Mouse (Mus musculus) limb, embryonic 11.5 days (tissue): ENCODE measurements at regions not wholly inside any gene's neighbourhood (a gene's known extent, or its start where the extent isn't known, plus 50 kb on each side); places are given as distances from the start of the nearest gene placed in this dataset.

Source experiments
- ATAC-seq: fragments of 200-750 bp; cut with Nextera tagmentation; 2 replicates; pipeline ENCODE4 v1.8.0; 2017; ENCODE audit warnings: low read depth; ENCODE audit not compliant: insufficient number of reproducible peaks, low FRiP score, low TSS enrichment
- DNase-seq: peaks from one replicate; pipeline ENCODE4 v3.0.0-alpha.2; 2015; ENCODE audit warnings: low spot score
- H3K27ac ChIP-seq: fragments of 300-500 bp; sonication (generic); replicated peaks from 2 replicates; pipeline ENCODE4 v1.5.1; 2014; ENCODE audit warnings: low read depth, mild to moderate bottlenecking, low read length
- H3K27me3 ChIP-seq: fragments of 300-500 bp; sonication (generic); 2 replicates; pipeline ENCODE4 v1.6.1; 2014; ENCODE audit warnings: mild to moderate bottlenecking, low read length, mixed read lengths; ENCODE audit not compliant: control insufficient read depth, insufficient read depth
- H3K36me3 ChIP-seq: fragments of 300-500 bp; sonication (generic); 2 replicates; pipeline ENCODE4 v1.6.1; 2014; ENCODE audit warnings: mild to moderate bottlenecking, low read length, moderate library complexity, mixed read lengths; ENCODE audit not compliant: control insufficient read depth, insufficient read depth
- H3K4me1 ChIP-seq: fragments of 300-500 bp; sonication (generic); 2 replicates; pipeline ENCODE4 v1.6.1; 2014; ENCODE audit warnings: low read length, mixed read lengths; ENCODE audit not compliant: control insufficient read depth, insufficient read depth
- H3K4me2 ChIP-seq: fragments of 300-500 bp; sonication (generic); 2 replicates; pipeline ENCODE4 v1.6.1; 2014; ENCODE audit warnings: low read depth, mild to moderate bottlenecking, moderate library complexity; ENCODE audit not compliant: severe bottlenecking
- H3K4me3 ChIP-seq: fragments of 300-500 bp; sonication (generic); 2 replicates; pipeline ENCODE4 v1.5.1; 2014; ENCODE audit warnings: low read depth, low read length
- H3K9ac ChIP-seq: fragments of 300-500 bp; sonication (generic); 2 replicates; pipeline ENCODE4 v1.6.1; 2014; ENCODE audit warnings: mild to moderate bottlenecking, low read length
- H3K9me3 ChIP-seq: fragments of 300-500 bp; sonication (generic); 2 replicates; pipeline ENCODE4 v1.6.1; 2016; ENCODE audit warnings: low read length; ENCODE audit not compliant: control insufficient read depth
- WGBS: fragments of 180-500 bp; shearing (Covaris S2); extraction: QIAGEN DNeasy Blood & Tissue Kit; methylation state at CpG from one replicate; pipeline ENCODE4 v1.1.7; 2014; 5-methylcytosine and 5-hydroxymethylcytosine counted together

DNA sequence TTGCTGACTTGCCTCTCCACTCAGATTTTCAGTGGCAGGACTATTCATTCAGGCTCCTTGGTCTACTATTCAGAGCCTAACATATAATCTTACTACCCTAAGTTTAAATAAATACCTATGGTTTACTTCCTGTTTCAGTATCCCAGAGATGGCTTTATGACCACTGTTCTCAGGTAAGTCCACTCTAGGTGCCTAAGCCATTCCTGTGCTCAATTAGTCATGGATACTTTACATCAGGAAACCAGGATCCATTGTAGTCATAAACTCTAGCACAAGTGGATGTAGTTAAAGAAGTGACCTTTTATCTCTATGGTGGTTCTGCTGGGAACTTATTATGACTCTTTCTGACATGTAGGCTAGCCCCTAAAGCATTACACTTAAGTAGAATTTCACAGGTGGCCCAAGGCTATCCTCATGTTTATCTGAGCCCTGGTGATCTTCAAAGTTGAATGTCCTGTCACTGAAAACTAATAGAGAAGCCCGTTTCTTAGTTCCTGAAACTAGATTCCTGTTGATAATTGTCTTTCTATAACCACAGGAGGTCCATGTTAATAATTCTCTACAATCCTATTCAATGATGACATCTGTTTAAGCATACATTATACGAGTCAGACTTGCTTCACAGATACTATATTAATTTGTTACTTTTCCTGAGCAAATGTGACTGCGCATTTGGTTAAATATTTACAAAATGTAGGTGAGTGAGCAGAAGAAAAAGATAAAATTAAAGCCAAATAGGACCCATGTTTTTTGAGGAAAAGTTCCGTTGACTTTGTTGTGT lies 1067.0 kb downstream of the Car8 start:
- Histone ChIP-seq H3K9me3 (no peaks in the 10 kb centered on the region), H3K4me1 (no peaks in the 10 kb centered on the region), H3K27ac (no peak overlapping the region), H3K36me3 (no peaks in the 10 kb centered on the region), H3K4me2 (no peak overlapping the region), H3K4me3 (no peak overlapping the region), H3K9ac (no peak overlapping the region), H3K27me3 (no peaks in the 10 kb centered on the region)
- DNase-seq (no peak), ATAC-seq (no peak)
- 89% methylated on average over 4 of the region's 4 CpGs for WGBS

DNA sequence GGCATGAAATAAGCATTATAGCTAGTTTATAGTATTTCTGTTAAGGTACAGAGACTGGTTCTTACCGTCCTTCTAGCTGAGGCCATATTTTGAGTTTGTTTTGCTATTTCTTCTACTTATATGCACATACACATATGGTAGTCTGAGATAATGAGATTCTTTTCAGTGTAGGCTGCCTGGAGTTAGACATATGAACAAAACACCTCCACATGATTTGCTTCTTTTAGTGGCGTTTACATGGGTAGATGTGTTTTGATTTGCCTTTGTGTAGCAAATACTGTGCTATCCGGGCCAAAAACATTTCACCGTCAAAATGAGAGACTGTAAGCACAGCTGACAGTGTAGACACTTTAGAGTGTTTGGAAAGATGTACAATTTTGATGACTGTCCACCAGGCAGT lies 1077.4 kb downstream of the Car8 start:
- no peaks in the 10 kb centered on the region for H3K4me1 ChIP-seq
- 94% methylated on average over 4 of the region's 4 CpGs for WGBS
- no peak overlapping the region for H3K9ac ChIP-seq
- DNase-seq (no peak), ATAC-seq (no peak)
- H3K9me3 ChIP-seq, result no peaks in the 10 kb centered on the region
- no peaks in the 10 kb centered on the region for H3K27me3 ChIP-seq
- no peak overlapping the region for H3K4me3 ChIP-seq
- H3K36me3 ChIP-seq, result no peaks in the 10 kb centered on the region
- H3K27ac ChIP-seq, result no peak overlapping the region
- H3K4me2 ChIP-seq, result no peak overlapping the region

DNA sequence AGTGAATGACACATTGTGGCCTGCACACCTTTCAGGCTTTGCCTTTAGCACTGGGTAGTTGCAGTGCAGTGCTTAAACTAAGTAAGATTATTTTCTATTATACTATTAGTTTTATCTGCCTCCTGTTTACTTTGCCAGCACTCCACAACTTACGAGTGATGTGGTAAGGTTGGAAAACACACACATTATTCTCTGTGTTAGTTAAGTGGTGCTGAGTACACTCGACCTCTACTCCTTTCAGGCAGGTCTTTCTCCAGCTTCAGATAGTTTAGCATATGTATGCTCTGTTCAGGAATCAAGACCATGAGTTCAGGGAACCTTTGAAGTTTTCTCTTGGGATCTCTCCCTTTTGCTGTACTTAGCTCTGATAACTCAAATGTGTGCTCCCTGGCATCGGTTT lies 1081.0 kb downstream of the Car8 start:
- Histone ChIP-seq H3K27me3 (no peaks in the 10 kb centered on the region), H3K36me3 (no peaks in the 10 kb centered on the region), H3K27ac (no peak overlapping the region), H3K9me3 (no peaks in the 10 kb centered on the region), H3K4me3 (no peak overlapping the region), H3K4me1 (no peaks in the 10 kb centered on the region), H3K9ac (no peak overlapping the region), H3K4me2 (no peak overlapping the region)
- DNase-seq (no peak), ATAC-seq (no peak)
- 85% methylated on average over 3 of the region's 3 CpGs for WGBS

DNA sequence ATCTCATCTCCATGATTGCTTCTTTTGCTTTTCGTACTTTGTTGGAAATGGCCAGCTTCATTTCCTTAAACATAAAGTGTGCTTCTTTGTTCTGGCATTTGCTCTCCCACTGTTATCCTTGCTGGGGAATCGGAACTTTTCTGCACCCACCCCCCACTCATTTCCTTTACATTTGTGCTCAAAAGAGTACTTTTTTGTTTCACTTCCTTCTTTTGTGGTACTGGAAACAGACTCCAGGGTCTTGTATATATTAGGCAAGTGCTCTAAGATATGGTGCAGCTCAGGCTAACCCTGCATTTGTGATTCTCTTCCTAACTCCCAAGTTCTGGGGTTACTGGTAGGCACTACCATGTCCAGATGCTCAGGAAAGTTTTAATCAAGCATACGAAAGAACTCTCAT lies 1084.6 kb downstream of the Car8 start:
- Histone ChIP-seq H3K27ac (no peak overlapping the region), H3K9me3 (no peaks in the 10 kb centered on the region), H3K4me2 (no peak overlapping the region), H3K27me3 (no peaks in the 10 kb centered on the region), H3K36me3 (no peaks in the 10 kb centered on the region), H3K4me3 (no peak overlapping the region), H3K4me1 (no peaks in the 10 kb centered on the region), H3K9ac (no peak overlapping the region)
- 58% methylated on average over 3 of the region's 3 CpGs for WGBS
- DNase-seq (no peak), ATAC-seq (no peak)

DNA sequence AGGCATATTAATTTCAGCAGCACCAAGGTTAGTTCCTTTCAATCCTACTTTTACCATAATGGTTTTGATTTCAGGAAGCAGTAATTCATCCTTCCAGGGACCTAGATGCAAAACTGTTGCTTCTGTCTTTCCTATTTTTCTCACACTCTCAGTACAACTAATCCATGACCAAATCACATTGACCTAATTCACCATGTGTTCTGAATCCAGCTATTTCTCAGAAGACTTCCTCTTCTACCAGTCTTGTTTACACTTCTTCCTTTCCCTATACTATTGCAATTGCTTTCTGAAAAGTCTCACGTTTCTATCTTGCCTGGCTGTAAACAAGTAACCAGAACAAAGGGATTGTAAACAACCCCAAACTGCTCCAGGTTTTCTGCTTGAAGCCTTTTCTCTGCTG lies 1085.0 kb downstream of the Car8 start:
- no peak overlapping the region for H3K4me3 ChIP-seq
- 11% methylated on average over 1 of the region's 1 CpGs for WGBS
- H3K27me3 ChIP-seq, result no peaks in the 10 kb centered on the region
- H3K27ac ChIP-seq, result no peak overlapping the region
- DNase-seq (no peak), ATAC-seq (no peak)
- no peak overlapping the region for H3K9ac ChIP-seq
- H3K4me2 ChIP-seq, result no peak overlapping the region
- H3K9me3 ChIP-seq, result no peaks in the 10 kb centered on the region
- H3K4me1 ChIP-seq, result no peaks in the 10 kb centered on the region
- no peaks in the 10 kb centered on the region for H3K36me3 ChIP-seq

DNA sequence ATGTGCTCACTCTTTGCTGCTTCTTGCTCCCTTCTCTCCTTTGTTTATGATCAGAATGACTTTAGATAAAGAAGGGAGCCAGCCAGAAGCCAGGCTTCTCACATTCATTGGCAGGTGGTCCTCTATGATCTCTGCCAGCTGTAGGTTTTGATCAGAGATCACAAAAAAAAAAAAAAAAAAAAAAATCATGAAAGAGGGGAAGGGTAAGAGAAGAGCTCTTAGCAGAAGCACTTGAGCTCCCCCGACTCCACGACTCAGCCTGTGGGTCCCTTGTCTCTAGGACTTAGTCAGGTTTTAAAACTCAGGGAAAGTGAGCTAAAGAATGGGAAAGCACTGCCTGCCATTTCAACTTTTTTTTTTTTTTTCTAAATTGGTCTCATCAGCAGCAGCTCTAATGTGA lies 1093.1 kb downstream of the Car8 start:
- Histone ChIP-seq H3K4me1 (no peaks in the 10 kb centered on the region), H3K4me3 (no peak overlapping the region), H3K9ac (no peak overlapping the region), H3K9me3 (no peaks in the 10 kb centered on the region), H3K27me3 (no peaks in the 10 kb centered on the region), H3K36me3 (no peaks in the 10 kb centered on the region), H3K27ac (no peak overlapping the region), H3K4me2 (no peak overlapping the region)
- DNase-seq, result no peak
- ATAC-seq, result no peak
- WGBS, result 77% methylated on average over 2 of the region's 2 CpGs

DNA sequence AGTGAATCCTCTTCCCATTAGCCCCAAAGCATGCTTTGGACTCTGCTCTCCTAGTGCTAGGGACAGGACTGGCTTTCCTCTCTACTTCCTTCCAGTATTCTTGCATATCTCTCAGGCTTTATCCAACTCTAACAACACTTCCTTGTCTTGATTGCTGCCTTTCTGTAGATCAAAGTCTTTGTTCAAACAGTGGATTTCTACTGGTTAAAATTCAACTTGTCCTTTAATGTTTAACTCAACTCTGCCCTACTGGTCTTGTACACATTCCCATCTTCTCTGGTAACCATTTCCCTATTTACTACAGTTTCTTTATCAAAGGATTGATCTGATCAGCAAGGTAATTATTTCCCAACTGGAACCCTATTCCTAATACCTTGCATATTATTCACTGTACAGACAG lies 1094.6 kb downstream of the Car8 start:
- H3K27me3 ChIP-seq, result no peaks in the 10 kb centered on the region
- H3K4me3 ChIP-seq, result no peak overlapping the region
- no peaks in the 10 kb centered on the region for H3K36me3 ChIP-seq
- no peak for DNase-seq
- no peak overlapping the region for H3K27ac ChIP-seq
- H3K9me3 ChIP-seq, result no peaks in the 10 kb centered on the region
- H3K9ac ChIP-seq, result no peak overlapping the region
- no peak for ATAC-seq
- H3K4me1 ChIP-seq, result no peaks in the 10 kb centered on the region
- H3K4me2 ChIP-seq, result no peak overlapping the region

DNA sequence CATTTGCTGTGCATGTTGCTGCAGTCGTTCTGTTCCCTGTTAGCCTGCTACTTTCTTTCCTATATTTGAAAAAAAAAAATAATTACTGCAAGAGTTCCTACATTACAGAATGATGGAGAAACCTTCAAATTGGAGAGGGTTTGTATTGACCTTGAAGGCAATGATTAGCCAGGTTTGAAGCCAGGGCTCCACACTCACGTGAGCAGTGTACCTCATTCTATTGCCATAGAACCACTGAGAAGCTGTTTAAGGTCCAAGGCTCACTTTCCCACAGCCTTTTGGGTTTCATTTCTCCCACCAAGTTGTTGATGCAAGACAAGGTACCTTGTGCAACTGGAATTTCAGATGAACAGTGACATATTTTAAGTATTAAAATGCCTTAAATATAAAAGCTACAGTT lies 1095.2 kb downstream of the Car8 start:
- H3K36me3 ChIP-seq, result no peaks in the 10 kb centered on the region
- no peak overlapping the region for H3K4me2 ChIP-seq
- 84% methylated on average over 2 of the region's 2 CpGs for WGBS
- no peaks in the 10 kb centered on the region for H3K4me1 ChIP-seq
- no peaks in the 10 kb centered on the region for H3K27me3 ChIP-seq
- no peaks in the 10 kb centered on the region for H3K9me3 ChIP-seq
- ATAC-seq (no peak), DNase-seq (no peak)
- H3K9ac ChIP-seq, result no peak overlapping the region
- no peak overlapping the region for H3K4me3 ChIP-seq
- H3K27ac ChIP-seq, result no peak overlapping the region

DNA sequence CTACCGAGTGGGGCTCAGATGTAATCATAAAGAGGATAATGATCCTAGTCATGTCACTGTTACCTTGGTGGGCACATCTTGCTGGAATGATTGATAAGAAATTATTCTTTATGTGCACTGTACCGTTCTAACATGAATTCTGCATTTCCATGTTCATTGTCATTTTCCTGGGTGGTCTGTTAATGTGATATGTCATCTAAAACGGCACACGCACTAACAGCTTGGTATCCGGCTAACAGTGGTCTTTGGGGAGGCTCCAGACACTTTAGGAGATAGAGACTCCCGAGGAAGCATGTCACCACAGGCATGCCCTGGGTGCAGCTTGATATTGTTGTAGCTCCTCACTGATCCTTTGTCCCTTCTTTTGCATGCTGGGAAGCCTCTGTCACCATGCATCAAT lies 1096.1 kb downstream of the Car8 start:
- no peaks in the 10 kb centered on the region for H3K36me3 ChIP-seq
- WGBS, result 86% methylated on average over 6 of the region's 6 CpGs
- no peaks in the 10 kb centered on the region for H3K27me3 ChIP-seq
- DNase-seq (no peak), ATAC-seq (no peak)
- no peaks in the 10 kb centered on the region for H3K4me1 ChIP-seq
- H3K9me3 ChIP-seq, result no peaks in the 10 kb centered on the region
- no peak overlapping the region for H3K27ac ChIP-seq
- no peak overlapping the region for H3K9ac ChIP-seq
- H3K4me3 ChIP-seq, result no peak overlapping the region
- H3K4me2 ChIP-seq, result no peak overlapping the region
